Mouse (Mus musculus) embryonic facial prominence, embryonic 10.5 days (tissue): Measurements from ENCODE around the gene Shroom1. TPM values are rescaled to one million over a fixed set of nuclear protein-coding genes. Genes with fewer than 3 reads are reported as not detected.

ENCODE experiments used
- DNase-seq: peaks from one replicate; pipeline ENCODE4 v3.0.0-alpha.2; 2017; ENCODE audit warnings: low spot score
- H3K27ac ChIP-seq: fragments of 300-500 bp; sonication (generic); replicated peaks from 2 replicates; pipeline ENCODE4 v1.5.1; 2016; ENCODE audit warnings: mild to moderate bottlenecking
- H3K27me3 ChIP-seq: fragments of 300-500 bp; sonication (generic); replicated peaks from 2 replicates; pipeline ENCODE4 v1.6.1; 2016; ENCODE audit warnings: low read depth, mild to moderate bottlenecking; ENCODE audit not compliant: poor library complexity, severe bottlenecking
- H3K36me3 ChIP-seq: fragments of 300-500 bp; sonication (generic); replicated peaks from 2 replicates; pipeline ENCODE4 v1.6.1; 2016; ENCODE audit warnings: mild to moderate bottlenecking, moderate library complexity
- H3K4me1 ChIP-seq: fragments of 300-500 bp; sonication (generic); 2 replicates; pipeline ENCODE4 v1.6.1; 2016
- H3K4me3 ChIP-seq: fragments of 300-500 bp; sonication (generic); 2 replicates; pipeline ENCODE4 v1.5.1; 2016; ENCODE audit warnings: mild to moderate bottlenecking, moderate library complexity
- H3K9me3 ChIP-seq: fragments of 300-500 bp; sonication (generic); 2 replicates; pipeline ENCODE4 v1.6.1; 2016; ENCODE audit warnings: mild to moderate bottlenecking
- WGBS: fragments of 180-500 bp; shearing (Covaris S2); methylation state at CpG from one replicate; pipeline ENCODE4 v1.1.7; 2016; 5-methylcytosine and 5-hydroxymethylcytosine counted together
- polyA plus RNA-seq: library from polyadenylated mRNA; unstranded; fragments of >200 nt; fragmentation: Nextera tagmentation; extraction: Ambion mirVana; gene quantifications from 2 replicates; pipeline ENCODE4 v1.2.1, GENCODE M21; 2016

Gene Shroom1
- polyA plus RNA-seq, 1 experiment from 2014 or later = 2.4 TPM

GRCm38 (mm10) chr11:53486822-53487594 lies 30.0 kb downstream of the Shroom1 start:
- Histone ChIP-seq H3K9me3 (no peaks in the 10 kb centered on the region), H3K27ac (no peak overlapping the region), H3K4me1 (peaks cover 32% of the 10 kb centered on the region), H3K36me3 (no peaks in the 10 kb centered on the region), H3K27me3 (peaks cover 62% of the 10 kb centered on the region), H3K4me3 (peak overlapping the region; percentile 46)
- peak; percentile 56 for DNase-seq
- 8% methylated on average over 27 of the region's 27 CpGs for WGBS

GRCm38 (mm10) chr11:53489007-53489406 lies 32.0 kb downstream of the Shroom1 start:
- DNase-seq = no peak
- no peak overlapping the region for H3K4me3 ChIP-seq
- no peak overlapping the region for H3K27ac ChIP-seq
- peaks cover 48% of the 10 kb centered on the region for H3K27me3 ChIP-seq
- WGBS = 89% methylated on average over 5 of the region's 5 CpGs
- H3K36me3 ChIP-seq = no peaks in the 10 kb centered on the region
- no peaks in the 10 kb centered on the region for H3K9me3 ChIP-seq
- peaks cover 51% of the 10 kb centered on the region for H3K4me1 ChIP-seq

DNA sequence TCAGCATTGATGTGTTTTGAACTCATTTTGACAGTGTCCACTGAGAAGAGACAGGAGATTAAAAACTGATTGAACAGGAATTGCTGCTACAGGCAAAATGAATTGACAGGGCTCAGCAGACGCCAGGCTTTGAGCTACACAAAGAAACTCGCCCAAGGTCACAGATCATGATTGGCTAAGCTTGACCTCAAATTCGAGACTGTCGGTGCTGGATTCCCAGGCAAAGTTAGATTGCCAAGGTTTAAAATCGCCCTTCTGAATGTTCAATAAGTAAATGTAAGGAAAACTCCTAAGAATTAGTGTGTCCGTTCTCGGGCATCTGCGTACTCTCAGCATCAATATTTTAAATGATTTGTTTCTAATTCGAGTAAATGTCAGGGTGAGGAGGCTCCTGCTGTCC lies 32.4 kb downstream of the Shroom1 start:
- Histone ChIP-seq H3K4me1 (peaks cover 51% of the 10 kb centered on the region), H3K27ac (no peak overlapping the region), H3K36me3 (no peaks in the 10 kb centered on the region), H3K27me3 (peaks cover 48% of the 10 kb centered on the region), H3K9me3 (no peaks in the 10 kb centered on the region), H3K4me3 (no peak overlapping the region)
- 62% methylated on average over 9 of the region's 9 CpGs for WGBS
- DNase-seq = no peak

- peak overlapping the region; percentile 65 for H3K27ac ChIP-seq
These were observed 35.0 kb downstream of the Shroom1 start for GRCm38 (mm10) chr11:53491954-53492401.

GRCm38 (mm10) chr11:53493243-53493955 lies 36.4 kb downstream of the Shroom1 start:
- peaks cover 39% of the 10 kb centered on the region for H3K27me3 ChIP-seq

More at GRCm38 (mm10) chr11:53491954-53492401, 35.0 kb downstream of the Shroom1 start:
- no peaks in the 10 kb centered on the region for H3K9me3 ChIP-seq
- H3K4me1 ChIP-seq = peaks cover 62% of the 10 kb centered on the region
- H3K4me3 ChIP-seq = 0 out of 2 replicates have a peak overlapping the region, but pooled peaks have one; percentile 12
- peaks cover 39% of the 10 kb centered on the region for H3K27me3 ChIP-seq
- no peaks in the 10 kb centered on the region for H3K36me3 ChIP-seq
- 9% methylated on average over 8 of the region's 8 CpGs for WGBS
- DNase-seq = peak; percentile 54

DNA sequence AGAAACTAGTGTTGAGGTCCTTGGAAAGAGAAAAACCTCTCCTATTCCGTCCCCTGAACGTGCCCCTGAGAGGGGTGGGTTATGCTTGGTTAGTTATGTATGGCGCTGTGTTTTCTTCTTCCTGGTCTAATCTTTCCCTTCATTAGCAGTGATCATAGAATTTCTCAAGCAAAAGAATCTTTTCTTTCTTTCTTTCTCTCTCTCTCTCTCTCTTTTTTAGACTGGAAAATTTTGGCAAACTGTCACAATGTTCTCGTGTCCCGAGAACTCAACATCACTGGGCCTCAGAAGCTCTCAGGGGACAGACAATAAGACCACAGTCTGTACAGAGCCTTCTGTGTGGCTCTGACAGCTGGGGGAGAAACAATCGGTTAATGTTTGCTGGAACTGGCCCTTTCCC lies 38.4 kb downstream of the Shroom1 start:
- Histone ChIP-seq H3K9me3 (no peaks in the 10 kb centered on the region), H3K27ac (no peak overlapping the region), H3K4me1 (peaks cover 51% of the 10 kb centered on the region), H3K36me3 (no peaks in the 10 kb centered on the region), H3K4me3 (no peak overlapping the region), H3K27me3 (peaks cover 48% of the 10 kb centered on the region)
- WGBS = 32% methylated on average over 6 of the region's 6 CpGs
- DNase-seq = no peak

More at GRCm38 (mm10) chr11:53493243-53493955, 36.4 kb downstream of the Shroom1 start:
- Histone ChIP-seq H3K4me3 (no peak overlapping the region), H3K9me3 (no peaks in the 10 kb centered on the region), H3K36me3 (no peaks in the 10 kb centered on the region), H3K4me1 (peaks cover 53% of the 10 kb centered on the region), H3K27ac (no peak overlapping the region; the same call in 1 of the 2 replicates)
- DNase-seq = peak; percentile 54
- 24% methylated on average over 3 of the region's 3 CpGs for WGBS

DNA sequence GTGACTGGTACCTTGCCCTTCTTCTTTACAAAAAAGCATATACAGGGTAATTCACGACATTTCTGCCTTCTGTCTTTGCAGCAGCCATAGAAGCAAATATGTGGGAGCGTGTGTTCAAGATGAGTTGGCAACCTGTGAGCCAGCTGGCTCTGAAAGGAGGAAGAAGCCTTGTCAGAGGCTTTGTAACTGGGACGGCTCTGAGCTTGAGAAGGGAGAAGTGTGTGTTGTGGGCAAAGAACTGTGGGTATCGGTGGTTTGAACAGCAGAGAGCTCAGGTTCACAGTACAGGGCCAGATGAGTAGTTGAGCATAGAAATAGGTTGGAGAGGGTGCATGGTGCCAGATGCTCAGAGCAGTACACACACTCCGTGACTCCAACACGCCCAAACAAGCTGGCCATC lies 39.9 kb downstream of the Shroom1 start:
- Histone ChIP-seq H3K9me3 (no peaks in the 10 kb centered on the region), H3K4me1 (peaks cover 53% of the 10 kb centered on the region), H3K27ac (peak overlapping the region; percentile 19; the same call in 1 of the 2 replicates), H3K36me3 (no peaks in the 10 kb centered on the region), H3K27me3 (peaks cover 48% of the 10 kb centered on the region), H3K4me3 (no peak overlapping the region)
- WGBS = 81% methylated on average over 6 of the region's 6 CpGs
- no peak for DNase-seq

DNA sequence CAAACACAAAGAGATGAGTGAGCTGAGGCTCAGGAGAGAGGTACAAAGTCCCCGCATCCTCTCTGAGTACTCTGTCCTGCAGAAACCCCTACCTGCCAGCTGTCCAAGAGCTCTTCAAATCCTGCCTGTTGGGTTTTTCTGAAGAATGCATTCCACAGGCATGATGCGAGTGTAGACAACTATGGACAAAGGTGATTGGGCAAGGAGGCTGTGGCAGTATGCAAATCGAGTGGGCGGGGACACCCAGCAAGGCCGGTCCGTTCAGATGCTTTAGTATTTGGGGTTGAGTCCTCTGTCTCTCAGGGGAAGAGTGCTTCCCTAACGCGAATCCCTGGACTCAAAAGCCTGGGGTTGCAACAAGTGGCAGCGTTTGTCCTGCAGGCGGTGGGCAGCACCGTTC lies 43.6 kb downstream of the Shroom1 start:
- peaks cover 48% of the 10 kb centered on the region for H3K27me3 ChIP-seq
- peak; percentile 63 for DNase-seq
- peak overlapping the region; percentile 19; the same call in 1 of the 2 replicates for H3K4me3 ChIP-seq

DNA sequence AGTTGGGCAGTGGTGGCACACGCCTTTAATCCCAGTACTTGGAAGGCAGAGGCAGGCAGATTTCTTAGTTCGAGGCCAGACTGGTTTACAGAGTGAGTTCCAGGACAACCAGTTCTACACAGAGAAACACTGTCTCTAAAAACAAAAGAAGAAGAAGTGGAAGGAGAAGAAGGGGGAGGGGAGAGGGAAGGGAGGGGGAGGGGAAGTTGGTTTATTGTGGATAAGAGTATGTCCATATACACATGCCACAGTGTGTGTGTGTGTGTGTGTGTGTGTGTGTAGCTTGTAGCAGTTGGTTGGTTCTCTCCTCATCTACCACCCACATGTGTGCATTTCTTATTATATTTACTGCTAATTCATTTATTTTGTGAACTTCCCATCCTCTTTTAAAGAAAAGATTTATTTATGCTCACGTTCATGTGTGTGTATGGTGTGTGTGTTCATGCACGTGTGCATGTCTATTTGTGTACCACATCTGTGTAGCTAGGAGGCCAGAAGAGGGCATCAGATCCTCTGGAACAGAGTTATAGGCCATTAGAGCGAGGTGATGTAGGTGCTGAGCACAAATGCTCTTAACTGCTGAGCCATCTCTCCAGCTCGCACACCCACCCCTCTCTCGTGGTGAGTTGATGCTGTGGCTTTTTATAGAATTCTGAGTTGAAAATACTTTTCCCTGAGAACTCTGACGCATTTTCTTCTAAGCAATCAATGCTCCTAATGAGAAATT lies 45.2 kb downstream of the Shroom1 start:
- WGBS = 84% methylated on average over 8 of the region's 8 CpGs
- no peaks in the 10 kb centered on the region for H3K9me3 ChIP-seq
- peaks cover 29% of the 10 kb centered on the region for H3K4me1 ChIP-seq
- H3K27ac ChIP-seq = no peak overlapping the region
- no peak overlapping the region for H3K4me3 ChIP-seq
- peaks cover 39% of the 10 kb centered on the region for H3K27me3 ChIP-seq
- H3K36me3 ChIP-seq = no peaks in the 10 kb centered on the region
- DNase-seq = no peak

More for the DNA sequence above, 43.6 kb downstream of the Shroom1 start:
- Histone ChIP-seq H3K9me3 (no peaks in the 10 kb centered on the region), H3K4me1 (peaks cover 44% of the 10 kb centered on the region), H3K27ac (no peak overlapping the region), H3K36me3 (no peaks in the 10 kb centered on the region)
- 10% methylated on average over 11 of the region's 11 CpGs for WGBS

DNA sequence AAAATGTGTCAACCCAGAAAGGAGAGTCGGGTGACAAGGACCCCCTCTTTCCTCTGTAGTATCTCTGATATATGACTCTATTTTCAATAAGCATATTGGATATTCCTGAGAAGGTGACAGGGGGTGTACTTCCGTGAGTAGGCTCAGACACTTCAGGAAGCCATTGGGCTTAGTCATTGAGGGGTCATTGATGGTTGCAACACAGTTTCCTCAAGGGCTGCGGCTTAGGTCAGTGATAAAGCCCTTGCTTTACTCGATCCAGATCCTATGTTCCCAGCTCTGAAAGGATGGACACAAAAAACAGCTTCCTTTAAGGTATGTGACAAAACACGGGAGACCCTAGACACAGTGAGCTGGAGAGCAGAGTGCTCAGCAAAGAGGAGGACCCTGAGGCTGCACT lies 46.7 kb downstream of the Shroom1 start:
- WGBS = 88% methylated on average over 5 of the region's 5 CpGs
- Histone ChIP-seq H3K27me3 (peaks cover 23% of the 10 kb centered on the region), H3K4me3 (no peak overlapping the region), H3K36me3 (no peaks in the 10 kb centered on the region), H3K27ac (no peak overlapping the region), H3K4me1 (peaks cover 33% of the 10 kb centered on the region), H3K9me3 (no peaks in the 10 kb centered on the region)
- no peak for DNase-seq

DNA sequence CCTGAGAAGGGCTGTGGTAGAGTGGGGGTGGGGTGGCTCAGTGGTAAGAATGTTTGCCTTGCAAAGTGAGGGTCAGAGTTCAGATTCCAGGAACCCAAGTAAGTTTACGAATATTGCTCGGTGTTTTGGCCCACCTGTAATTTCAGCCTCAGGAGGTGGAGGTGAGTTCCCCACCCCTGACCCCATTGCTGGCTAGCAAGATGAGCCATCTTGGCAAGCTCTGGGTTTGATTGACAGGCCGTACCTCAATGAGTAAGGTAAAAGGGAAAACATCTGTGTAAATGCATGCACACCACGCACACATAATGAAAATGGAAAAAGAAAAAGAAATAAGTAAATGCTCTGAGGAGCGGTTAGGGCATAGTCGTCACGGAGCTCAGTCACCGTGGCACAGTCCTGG lies 47.4 kb downstream of the Shroom1 start:
- 79% methylated on average over 8 of the region's 8 CpGs for WGBS
- no peak for DNase-seq
- H3K9me3 ChIP-seq = no peaks in the 10 kb centered on the region
- peaks cover 33% of the 10 kb centered on the region for H3K4me1 ChIP-seq
- H3K27me3 ChIP-seq = peaks cover 17% of the 10 kb centered on the region
- H3K4me3 ChIP-seq = no peak overlapping the region
- no peak overlapping the region for H3K27ac ChIP-seq
- no peaks in the 10 kb centered on the region for H3K36me3 ChIP-seq

DNA sequence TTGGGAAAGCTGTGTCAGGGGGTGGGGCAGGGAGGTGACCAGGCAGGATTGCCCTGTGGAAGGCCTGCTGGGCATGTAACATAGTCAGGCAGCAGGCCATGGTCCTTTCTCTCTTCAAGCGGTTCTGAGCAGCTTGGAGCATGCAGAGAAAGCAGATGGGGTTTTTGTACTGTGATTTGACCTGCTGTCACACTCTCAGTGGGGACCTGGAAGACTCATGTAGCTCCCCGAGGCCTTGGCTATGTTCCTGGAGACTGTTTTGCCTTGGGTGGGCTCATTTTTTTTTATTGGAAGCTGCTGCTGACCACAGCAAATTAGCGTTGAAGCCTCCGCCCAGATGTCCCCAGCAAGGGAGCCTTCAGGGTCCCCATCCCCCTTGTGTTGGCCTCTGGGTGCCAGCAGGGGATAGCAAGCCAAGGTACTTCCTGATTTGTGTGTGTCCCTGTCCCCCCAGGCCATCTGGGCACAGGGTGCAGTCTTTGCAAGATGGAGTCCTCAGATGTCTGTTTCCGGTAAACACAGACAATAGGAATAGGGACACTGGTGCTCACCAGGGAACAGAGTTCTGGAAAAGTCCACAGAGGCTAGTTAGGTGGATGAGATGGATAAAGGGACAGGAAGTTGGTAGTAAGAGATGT lies 48.1 kb downstream of the Shroom1 start:
- Histone ChIP-seq H3K4me3 (no peak overlapping the region), H3K27ac (no peak overlapping the region), H3K9me3 (no peaks in the 10 kb centered on the region), H3K4me1 (peaks cover 32% of the 10 kb centered on the region), H3K27me3 (peaks cover 9% of the 10 kb centered on the region), H3K36me3 (no peaks in the 10 kb centered on the region)
- WGBS = 59% methylated on average over 5 of the region's 5 CpGs
- no peak for DNase-seq
